Mouse (Mus musculus) cerebellum, postnatal 36 days (tissue): ENCODE measurements around the gene Hdac2.

Experiments
- DNase-seq, 2 experiments: peaks; one replicate each; pipeline ENCODE4 v3.0.0; 2021 to 2022; ENCODE audit warnings: mixed read lengths in 2 of 2

Gene Hdac2

GRCm38 (mm10) chr10:36974086-36974675, at the start of gene Hdac2:
Gene Hdac2 (plus strand): TSS chr10:36974544.
- DNase-seq = peak; percentile 89 to 90

- no peak for DNase-seq
Measured at GRCm38 (mm10) chr10:36928212-36928611, 46.1 kb upstream of the Hdac2 start.

GRCm38 (mm10) chr10:36935863-36936262, 38.5 kb upstream of the Hdac2 start:
- DNase-seq = no peak

DNA sequence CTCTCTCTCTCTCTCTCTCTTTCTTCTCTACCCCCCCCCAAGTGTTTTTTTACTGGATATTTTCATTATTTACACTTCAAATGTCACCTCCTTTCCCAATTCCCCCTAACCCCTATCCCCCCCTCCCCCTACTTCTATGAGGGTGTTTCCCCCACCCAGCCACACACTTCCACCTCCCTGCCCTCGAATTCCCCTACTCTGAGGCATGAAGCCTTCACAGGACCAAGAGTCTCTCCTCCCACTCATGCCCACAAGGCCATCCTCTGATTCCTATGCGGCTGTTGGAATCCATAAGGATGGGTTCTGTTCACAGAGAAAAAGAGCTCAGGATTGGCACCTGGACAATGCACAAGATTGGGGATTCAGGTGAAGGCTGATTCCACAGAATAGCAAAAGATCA, 38.1 kb upstream of the Hdac2 start:
- DNase-seq = no peak

- DNase-seq = no peak
Measured at GRCm38 (mm10) chr10:36951742-36952141, 22.6 kb upstream of the Hdac2 start.

DNA sequence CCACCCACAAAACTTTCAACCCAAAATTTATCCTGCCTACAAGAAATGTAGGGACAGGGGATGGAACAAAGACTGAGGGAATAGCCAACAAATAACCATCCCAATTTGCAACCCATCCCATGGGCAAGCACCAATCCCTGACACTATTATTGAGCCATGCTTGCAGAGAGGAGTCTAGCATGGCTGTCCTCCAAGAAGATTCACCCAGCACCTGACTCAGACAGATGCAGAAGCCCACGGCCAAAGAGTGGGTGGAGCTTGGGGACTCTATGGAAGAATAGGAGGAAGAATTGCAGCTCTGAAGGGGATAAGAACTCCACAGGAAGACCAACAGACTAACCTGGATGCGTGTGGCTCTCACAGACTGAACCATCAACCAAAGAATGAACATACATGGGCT, 21.7 kb upstream of the Hdac2 start:
- DNase-seq = no peak

GRCm38 (mm10) chr10:36959563-36960110, 14.7 kb upstream of the Hdac2 start:
- no peak for DNase-seq

- DNase-seq = no peak
Measured at GRCm38 (mm10) chr10:36964406-36964805, 9.9 kb upstream of the Hdac2 start.

- DNase-seq = peak in 1 of 2 experiments; percentile 69
Measured at GRCm38 (mm10) chr10:36974676-36975520, 554 bp downstream of the Hdac2 start.

DNA sequence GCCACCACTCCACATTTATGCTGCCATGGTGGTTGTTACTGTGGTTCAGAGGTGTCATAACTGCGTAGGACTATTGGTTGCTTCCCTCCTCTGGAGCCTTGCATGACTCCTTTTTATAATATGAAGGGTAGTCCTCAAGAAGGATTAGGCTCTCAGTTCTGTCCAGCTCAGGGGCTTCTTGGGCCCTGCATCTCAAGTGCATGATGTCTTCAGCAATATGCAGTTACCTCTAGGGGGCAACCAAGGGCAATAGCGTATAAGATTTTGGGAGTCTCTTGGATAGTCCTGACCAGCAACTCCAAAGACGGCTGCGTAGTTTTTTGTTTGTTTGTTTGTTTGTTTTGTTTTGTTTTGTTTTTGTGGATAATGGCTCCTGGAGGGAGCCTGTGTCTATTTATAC, 7.5 kb downstream of the Hdac2 start:
- no peak for DNase-seq

DNA sequence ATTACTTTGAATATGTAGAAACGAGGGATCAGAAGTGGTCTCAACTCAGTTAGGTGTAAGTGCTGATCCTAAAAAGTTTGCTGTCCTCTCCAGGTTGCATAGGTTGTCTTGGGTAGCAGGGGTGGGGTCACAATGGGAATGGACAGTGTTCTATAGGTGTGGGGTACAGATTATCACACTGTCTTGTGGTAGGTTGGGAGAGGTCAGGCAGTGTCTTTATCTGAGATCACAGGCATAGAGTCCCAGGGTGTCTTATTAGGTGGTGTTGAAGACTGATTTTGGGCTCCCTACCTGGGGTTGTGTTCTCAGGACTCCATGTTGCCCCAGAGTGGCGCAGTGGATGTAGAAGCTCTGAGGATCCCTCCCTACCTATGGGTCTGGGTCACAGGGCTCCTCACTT, 17.8 kb downstream of the Hdac2 start:
- no peak for DNase-seq

- DNase-seq = no peak
Measured at GRCm38 (mm10) chr10:37000839-37001238, 26.5 kb downstream of the Hdac2 start.

DNA sequence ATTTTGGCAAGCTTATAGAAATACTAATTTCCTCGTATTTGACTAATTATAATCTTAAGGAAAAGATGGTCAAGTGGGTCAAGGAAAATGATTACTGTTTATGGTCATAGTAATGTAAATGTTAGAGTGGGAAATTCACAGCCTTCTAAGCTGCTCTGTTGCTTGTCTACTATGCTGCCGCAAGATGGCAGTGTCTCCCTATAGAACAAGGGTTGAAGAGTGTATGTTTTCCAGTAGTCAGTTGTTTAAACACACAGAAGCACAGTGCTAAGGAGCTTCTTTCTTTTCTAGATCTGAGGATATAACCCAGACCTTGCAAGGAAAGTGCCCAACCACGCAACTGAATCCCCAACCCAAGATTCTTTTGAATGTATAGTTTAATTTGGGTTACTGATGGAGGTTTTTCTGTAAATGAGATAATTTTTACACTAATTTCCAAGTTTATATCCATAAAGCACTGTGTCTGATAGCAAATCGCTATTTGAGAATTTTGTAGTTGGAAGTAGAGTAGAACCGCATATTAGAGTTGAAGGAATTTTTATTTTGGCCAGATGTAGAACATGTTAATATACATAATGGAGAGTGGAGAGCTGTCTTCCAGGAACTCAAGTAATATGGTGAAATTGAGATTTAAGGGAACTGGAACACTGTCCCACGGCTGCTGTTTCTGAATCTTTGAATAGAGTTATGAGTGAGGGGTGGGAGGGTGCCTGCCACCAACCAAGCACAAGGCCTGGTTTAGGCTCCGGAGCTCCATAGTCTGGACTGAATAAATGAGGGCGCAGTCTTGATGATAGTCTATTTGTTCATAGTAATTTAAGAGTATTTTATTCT, 40.1 kb downstream of the Hdac2 start:
- DNase-seq = peak; percentile 56 to 75

DNA sequence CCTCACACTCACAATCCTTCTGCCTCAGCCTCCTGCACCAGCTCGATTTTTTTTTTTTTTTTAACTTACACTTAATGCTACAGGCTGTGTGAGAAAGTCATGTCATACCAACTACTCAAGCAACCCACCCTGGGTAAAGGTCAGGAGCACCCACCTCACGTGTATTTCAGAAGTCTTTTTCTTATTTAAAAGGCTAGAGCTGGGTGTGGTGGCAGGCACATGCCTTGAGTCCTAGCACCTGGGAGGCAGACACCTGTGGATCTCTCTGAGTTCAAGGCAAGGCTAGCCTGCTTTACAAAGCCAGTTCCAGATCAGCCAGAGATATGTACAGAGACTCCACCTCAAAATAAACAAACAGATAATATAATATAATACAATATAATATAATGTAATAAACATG, 41.4 kb downstream of the Hdac2 start:
- no peak for DNase-seq

- no peak for DNase-seq
Measured at GRCm38 (mm10) chr10:37016200-37016599, 41.9 kb downstream of the Hdac2 start.

GRCm38 (mm10) chr10:37024301-37024700, 50.0 kb downstream of the Hdac2 start:
- no peak for DNase-seq

DNA sequence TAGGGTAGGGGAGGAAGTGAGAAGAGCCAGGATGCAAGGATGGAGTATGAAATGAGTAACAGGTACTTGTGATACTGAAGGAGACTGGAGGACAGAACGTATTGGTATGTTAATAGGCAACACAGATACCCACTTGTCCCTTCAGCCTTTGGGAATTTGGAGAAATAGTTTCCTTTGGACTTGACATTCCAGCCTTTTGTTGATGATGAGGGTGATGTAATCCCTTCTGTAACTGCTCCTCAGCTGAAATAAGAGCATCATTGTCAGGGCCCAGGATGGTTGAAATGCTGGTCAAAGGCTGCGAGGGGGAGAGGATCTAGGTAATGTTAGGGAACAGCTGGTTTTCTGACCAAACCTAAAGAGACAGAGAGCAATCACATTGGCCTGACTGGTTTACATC, 54.3 kb downstream of the Hdac2 start:
- no peak for DNase-seq

DNA sequence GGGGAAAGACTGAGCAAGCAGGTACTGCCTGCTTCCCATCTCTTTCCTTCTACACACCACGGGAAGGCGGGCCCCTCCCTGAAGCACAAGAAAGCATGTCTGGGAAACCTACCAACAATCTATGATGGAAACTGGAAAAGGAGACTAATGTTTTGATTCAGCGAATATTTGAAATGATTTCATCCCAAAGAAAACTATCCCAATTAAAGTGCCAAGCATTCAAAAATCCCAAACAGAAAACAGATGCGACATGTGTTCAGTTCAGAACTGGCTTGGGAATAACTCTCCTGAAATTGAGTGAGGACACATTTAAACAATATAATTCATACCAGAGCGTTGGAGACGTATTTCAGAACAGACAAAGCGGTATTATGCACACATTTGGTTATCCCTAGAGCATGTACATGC, 60.8 kb downstream of the Hdac2 start:
- DNase-seq = no peak

DNA sequence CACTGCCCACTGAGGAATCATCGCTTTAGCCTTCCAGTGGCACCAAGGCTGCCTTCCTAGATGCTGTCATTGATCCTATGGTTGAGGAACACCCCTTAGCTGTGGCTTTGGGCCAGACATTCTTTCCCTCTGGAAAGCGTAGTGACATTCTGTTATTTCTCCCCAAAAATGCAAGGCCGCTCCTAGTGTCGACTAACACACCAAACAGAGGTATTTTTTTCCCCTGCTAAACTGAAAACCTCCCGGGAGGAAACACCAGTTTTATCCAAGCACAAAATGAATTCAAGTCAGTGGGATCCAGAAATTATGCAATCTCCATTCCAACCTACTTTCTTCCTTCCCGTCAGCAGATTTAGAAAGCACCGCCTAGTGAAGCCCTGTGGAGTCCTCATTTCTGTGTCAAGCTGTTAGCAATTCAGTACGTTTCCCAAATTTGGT, 73.3 kb downstream of the Hdac2 start:
- peak; percentile 8 to 13 for DNase-seq
